Mouse (Mus musculus) embryonic facial prominence, embryonic 10.5 days (tissue): Measurements from ENCODE around the gene Arsk. TPM values are rescaled to one million over a fixed set of nuclear protein-coding genes. Genes with fewer than 3 reads are reported as not detected.
A peak's percentile ranks its signal among the peaks of the same experiment; 100 is the strongest.

Source experiments
- DNase-seq: peaks from one replicate; pipeline ENCODE4 v3.0.0-alpha.2; 2017; ENCODE audit warnings: low spot score
- H3K27ac ChIP-seq: fragments of 300-500 bp; sonication (generic); replicated peaks from 2 replicates; pipeline ENCODE4 v1.5.1; 2016; ENCODE audit warnings: mild to moderate bottlenecking
- H3K27me3 ChIP-seq: fragments of 300-500 bp; sonication (generic); replicated peaks from 2 replicates; pipeline ENCODE4 v1.6.1; 2016; ENCODE audit warnings: low read depth, mild to moderate bottlenecking; ENCODE audit not compliant: poor library complexity, severe bottlenecking
- H3K36me3 ChIP-seq: fragments of 300-500 bp; sonication (generic); replicated peaks from 2 replicates; pipeline ENCODE4 v1.6.1; 2016; ENCODE audit warnings: mild to moderate bottlenecking, moderate library complexity
- H3K4me1 ChIP-seq: fragments of 300-500 bp; sonication (generic); 2 replicates; pipeline ENCODE4 v1.6.1; 2016
- H3K4me3 ChIP-seq: fragments of 300-500 bp; sonication (generic); 2 replicates; pipeline ENCODE4 v1.5.1; 2016; ENCODE audit warnings: mild to moderate bottlenecking, moderate library complexity
- H3K9me3 ChIP-seq: fragments of 300-500 bp; sonication (generic); 2 replicates; pipeline ENCODE4 v1.6.1; 2016; ENCODE audit warnings: mild to moderate bottlenecking
- WGBS: fragments of 180-500 bp; shearing (Covaris S2); methylation state at CpG from one replicate; pipeline ENCODE4 v1.1.7; 2016; 5-methylcytosine and 5-hydroxymethylcytosine counted together
- polyA plus RNA-seq: library from polyadenylated mRNA; unstranded; fragments of >200 nt; fragmentation: Nextera tagmentation; extraction: Ambion mirVana; gene quantifications from 2 replicates; pipeline ENCODE4 v1.2.1, GENCODE M21; 2016

The Arsk gene
- 4.6 and 5.3 TPM in 2 replicates for polyA plus RNA-seq

- peaks cover 25% of the 10 kb centered on the region for H3K36me3 ChIP-seq
- whole genome bisulfite sequencing = under 1% methylated on average over 34 of the region's 34 CpGs
- H3K4me3 ChIP-seq = peak within 1 kb of the TSS; percentile 84
- peaks cover 8% of the 10 kb centered on the region; the same call in 1 of the 2 replicates for H3K4me1 ChIP-seq
- no peaks in the 10 kb centered on the region for H3K9me3 ChIP-seq
- peak; percentile 95 for DNase-seq
- no peaks in the 10 kb centered on the region for H3K27me3 ChIP-seq
- H3K27ac ChIP-seq = peak within 1 kb of the TSS; percentile 88
Measured at GRCm38 (mm10) chr13:76098493-76099303, at the start of gene Arsk, which contains the start of gene Ttc37. Arsk (minus strand) TSS chr13:76098660. Ttc37 (plus strand) TSS chr13:76098734.

GRCm38 (mm10) chr13:76141117-76141808 is 42.8 kb upstream of the Arsk start:
- Histone ChIP-seq H3K4me1 (no peaks in the 10 kb centered on the region), H3K36me3 (peaks cover 71% of the 10 kb centered on the region), H3K27ac (no peak overlapping the region), H3K4me3 (no peak overlapping the region), H3K27me3 (no peaks in the 10 kb centered on the region), H3K9me3 (no peaks in the 10 kb centered on the region)
- DNase-seq = no peak
- WGBS = 89% methylated on average over 12 of the region's 12 CpGs

GRCm38 (mm10) chr13:76138862-76139261 is 40.4 kb upstream of the Arsk start:
- Histone ChIP-seq H3K4me1 (no peaks in the 10 kb centered on the region), H3K27ac (no peak overlapping the region), H3K36me3 (peaks cover 81% of the 10 kb centered on the region), H3K27me3 (no peaks in the 10 kb centered on the region), H3K4me3 (no peak overlapping the region), H3K9me3 (no peaks in the 10 kb centered on the region)
- WGBS = 87% methylated on average over 3 of the region's 3 CpGs
- no peak for DNase-seq

GRCm38 (mm10) chr13:76132415-76132814 is 34.0 kb upstream of the Arsk start:
- 89% methylated on average over 4 of the region's 4 CpGs for WGBS
- H3K9me3 ChIP-seq = no peaks in the 10 kb centered on the region
- H3K27ac ChIP-seq = no peak overlapping the region
- H3K27me3 ChIP-seq = no peaks in the 10 kb centered on the region
- DNase-seq = no peak
- no peaks in the 10 kb centered on the region for H3K4me1 ChIP-seq
- no peak overlapping the region for H3K4me3 ChIP-seq
- H3K36me3 ChIP-seq = peaks cover 82% of the 10 kb centered on the region

GRCm38 (mm10) chr13:76128799-76129198 is 30.3 kb upstream of the Arsk start:
- Histone ChIP-seq H3K4me3 (no peak overlapping the region), H3K27me3 (no peaks in the 10 kb centered on the region), H3K27ac (no peak overlapping the region), H3K36me3 (peaks cover 90% of the 10 kb centered on the region), H3K9me3 (no peaks in the 10 kb centered on the region), H3K4me1 (no peaks in the 10 kb centered on the region)
- no peak for DNase-seq
- WGBS = 90% methylated on average over 4 of the region's 4 CpGs

GRCm38 (mm10) chr13:76109069-76109824 is 10.8 kb upstream of the Arsk start:
- Histone ChIP-seq H3K4me3 (no peak overlapping the region), H3K4me1 (no peaks in the 10 kb centered on the region), H3K27ac (no peak overlapping the region), H3K27me3 (no peaks in the 10 kb centered on the region), H3K9me3 (no peaks in the 10 kb centered on the region), H3K36me3 (peaks cover 62% of the 10 kb centered on the region)
- DNase-seq = no peak
- WGBS = 93% methylated on average over 18 of the region's 18 CpGs

- WGBS = 96% methylated on average over 2 of the region's 2 CpGs
- Histone ChIP-seq H3K4me1 (peaks cover 8% of the 10 kb centered on the region; the same call in 1 of the 2 replicates), H3K27ac (no peak overlapping the region), H3K4me3 (no peak overlapping the region), H3K36me3 (peaks cover 28% of the 10 kb centered on the region), H3K9me3 (no peaks in the 10 kb centered on the region), H3K27me3 (no peaks in the 10 kb centered on the region)
- DNase-seq = no peak
Measured at GRCm38 (mm10) chr13:76101989-76102388, 3.5 kb upstream of the Arsk start.

- peaks cover 8% of the 10 kb centered on the region; the same call in 1 of the 2 replicates for H3K4me1 ChIP-seq
- no peaks in the 10 kb centered on the region for H3K27me3 ChIP-seq
- peaks cover 21% of the 10 kb centered on the region for H3K36me3 ChIP-seq
- H3K27ac ChIP-seq = peak overlapping the region; percentile 88
- 4% methylated on average over 16 of the region's 16 CpGs for WGBS
- peak overlapping the region; percentile 84 for H3K4me3 ChIP-seq
- no peaks in the 10 kb centered on the region for H3K9me3 ChIP-seq
- DNase-seq = no peak
Measured at GRCm38 (mm10) chr13:76098116-76098492, 356 bp downstream of the Arsk start.

GRCm38 (mm10) chr13:76074323-76074722 is 24.1 kb downstream of the Arsk start:
- Histone ChIP-seq H3K27ac (no peak overlapping the region), H3K4me3 (no peak overlapping the region), H3K27me3 (no peaks in the 10 kb centered on the region), H3K36me3 (no peaks in the 10 kb centered on the region), H3K9me3 (no peaks in the 10 kb centered on the region), H3K4me1 (no peaks in the 10 kb centered on the region)
- no peak for DNase-seq
- 90% methylated on average over 1 of the region's 1 CpGs for WGBS

- H3K9me3 ChIP-seq = no peaks in the 10 kb centered on the region
- DNase-seq = peak; percentile 41
- no peak overlapping the region for H3K4me3 ChIP-seq
- H3K27ac ChIP-seq = no peak overlapping the region
- WGBS = 77% methylated on average over 13 of the region's 13 CpGs
- no peaks in the 10 kb centered on the region for H3K27me3 ChIP-seq
- peaks cover 9% of the 10 kb centered on the region for H3K4me1 ChIP-seq
- H3K36me3 ChIP-seq = peaks cover 24% of the 10 kb centered on the region
Measured at GRCm38 (mm10) chr13:76064363-76064945, 34.0 kb downstream of the Arsk start.

- Histone ChIP-seq H3K27me3 (0 out of 2 replicates have a peak, but pooled peaks cover 4% of the 10 kb centered on the region), H3K9me3 (no peaks in the 10 kb centered on the region)
- 89% methylated on average over 4 of the region's 4 CpGs for WGBS
Measured at GRCm38 (mm10) chr13:76063548-76063947, 34.9 kb downstream of the Arsk start.

GRCm38 (mm10) chr13:76062569-76062968 is 35.9 kb downstream of the Arsk start:
- DNase-seq = no peak
- Histone ChIP-seq H3K4me3 (no peak overlapping the region), H3K36me3 (peaks cover 24% of the 10 kb centered on the region), H3K27me3 (peaks cover 13% of the 10 kb centered on the region), H3K4me1 (peaks cover 9% of the 10 kb centered on the region), H3K27ac (no peak overlapping the region), H3K9me3 (no peaks in the 10 kb centered on the region)
- 95% methylated on average over 3 of the region's 3 CpGs for WGBS

More at GRCm38 (mm10) chr13:76063548-76063947, 34.9 kb downstream of the Arsk start:
- H3K4me3 ChIP-seq = no peak overlapping the region
- no peak overlapping the region for H3K27ac ChIP-seq
- H3K36me3 ChIP-seq = peaks cover 24% of the 10 kb centered on the region
- no peak for DNase-seq
- peaks cover 9% of the 10 kb centered on the region for H3K4me1 ChIP-seq
